Mouse (Mus musculus): ENCODE data around the gene Il31. TPM values are rescaled to one million over a fixed set of nuclear protein-coding genes. Genes with fewer than 3 reads are reported as not detected.

The Il31 gene
- not detected for polyA plus RNA-seq (2014; fragmentation: Illumina TruSeq; extraction: RNeasy Lipid Tissue Mini Kit (QIAGEN cat#74804); ENCODE audit: insufficient read depth, low read depth, low replicate concordance)

DNA sequence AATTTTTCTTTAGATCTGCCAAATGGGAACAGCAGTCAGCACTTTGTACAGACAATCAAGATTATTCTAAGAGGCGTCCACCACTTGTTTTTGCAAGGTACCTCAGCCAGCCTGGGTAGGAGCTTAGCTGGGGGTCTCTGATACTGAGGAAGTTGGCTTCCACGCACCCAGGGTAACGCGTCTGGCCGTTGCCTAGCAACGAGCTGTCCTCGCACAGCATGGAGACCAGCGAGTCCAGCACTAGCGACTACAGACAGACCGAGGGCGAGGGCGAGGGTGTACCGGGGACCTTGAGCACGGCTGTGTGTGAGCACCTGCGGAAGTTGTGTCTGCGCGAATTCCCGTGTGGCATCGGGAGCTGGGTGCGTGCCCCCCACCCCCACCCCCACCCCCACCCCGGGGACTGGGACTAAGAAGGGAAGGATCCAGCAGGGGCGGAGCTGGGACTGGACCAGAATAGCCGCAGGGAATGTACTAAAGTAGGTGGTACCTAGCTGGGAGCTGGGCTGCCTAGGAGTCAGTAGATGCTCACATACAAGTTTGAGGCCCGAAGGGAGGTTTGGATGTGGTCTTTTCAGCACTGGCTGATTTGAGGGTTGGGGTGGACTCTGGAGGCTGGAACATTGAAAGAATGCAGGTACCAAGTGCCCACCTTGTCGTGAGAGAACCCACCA is at the start of gene Il31, which contains the start of gene Lrrc43:
Gene Il31 (minus strand): TSS at position 378 of the 674 bp plus-strand sequence.
Gene Lrrc43 (plus strand): TSS at position 194 of the 674 bp plus-strand sequence.

GRCm38 (mm10) chr5:123525281-123525680 is 36.0 kb upstream of the Il31 start, which contains the start of gene Gm49027:
Gm49027 (minus strand) TSS chr5:123525488.

GRCm38 (mm10) chr5:123523692-123524392 is 34.6 kb upstream of the Il31 start, which contains the start of gene Diablo:
Diablo (minus strand) TSS chr5:123524176.

DNA sequence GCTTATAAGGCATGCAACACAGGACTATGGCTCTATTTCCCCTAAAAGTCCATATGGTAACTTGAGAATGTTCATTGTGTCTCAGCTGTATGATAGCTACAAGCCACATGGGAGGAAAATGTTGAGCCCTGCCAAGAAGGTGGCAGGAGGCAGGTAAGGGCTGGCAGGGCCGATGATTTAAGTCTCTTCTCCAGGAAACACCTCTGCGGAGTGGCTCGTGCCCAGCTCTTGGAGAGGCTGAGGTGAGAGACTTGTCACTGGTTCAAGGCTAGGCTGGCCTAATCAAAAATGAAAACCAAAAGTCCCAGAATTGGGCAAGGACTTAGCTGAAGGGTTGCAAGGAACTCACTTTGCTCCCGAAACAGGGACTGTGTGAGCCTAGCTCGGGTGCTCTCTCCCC is 20.9 kb upstream of the Il31 start, which contains the start of gene B3gnt4:
Gene B3gnt4 (plus strand): TSS at position 301 of the 400 bp plus-strand sequence.

Other genes with a start within 250 kb of the Il31 start
- 9.5 TPM for gene Wdr66, start 237.4 kb downstream of the Il31 start, polyA plus RNA-seq (2014; fragmentation: Illumina TruSeq; extraction: RNeasy Lipid Tissue Mini Kit (QIAGEN cat#74804); ENCODE audit: insufficient read depth, low read depth, low replicate concordance)
- 4.9 TPM for gene Bcl7a, start 145.7 kb downstream of the Il31 start, polyA plus RNA-seq (2014; fragmentation: Illumina TruSeq; extraction: RNeasy Lipid Tissue Mini Kit (QIAGEN cat#74804); ENCODE audit: insufficient read depth, low read depth, low replicate concordance)
- gene Mlxip, start 94.7 kb downstream of the Il31 start, polyA plus RNA-seq (2014; fragmentation: Illumina TruSeq; extraction: RNeasy Lipid Tissue Mini Kit (QIAGEN cat#74804); ENCODE audit: insufficient read depth, low read depth, low replicate concordance): 9.5 TPM
- 1.2 TPM for gene Lrrc43, start 184 bp downstream of the Il31 start, polyA plus RNA-seq (2014; fragmentation: Illumina TruSeq; extraction: RNeasy Lipid Tissue Mini Kit (QIAGEN cat#74804); ENCODE audit: insufficient read depth, low read depth, low replicate concordance)
- 1.9 TPM for gene B3gnt4, start 21.0 kb upstream of the Il31 start, polyA plus RNA-seq (2014; fragmentation: Illumina TruSeq; extraction: RNeasy Lipid Tissue Mini Kit (QIAGEN cat#74804); ENCODE audit: insufficient read depth, low read depth, low replicate concordance)
- gene Diablo, start 34.7 kb upstream of the Il31 start, polyA plus RNA-seq (2014; fragmentation: Illumina TruSeq; extraction: RNeasy Lipid Tissue Mini Kit (QIAGEN cat#74804); ENCODE audit: insufficient read depth, low read depth, low replicate concordance): 46.3 TPM
- 1.8 TPM for gene Gm49027, start 36.0 kb upstream of the Il31 start, polyA plus RNA-seq (2014; fragmentation: Illumina TruSeq; extraction: RNeasy Lipid Tissue Mini Kit (QIAGEN cat#74804); ENCODE audit: insufficient read depth, low read depth, low replicate concordance)
- 12.2 TPM for gene Vps33a, start 83.5 kb upstream of the Il31 start, polyA plus RNA-seq (2014; fragmentation: Illumina TruSeq; extraction: RNeasy Lipid Tissue Mini Kit (QIAGEN cat#74804); ENCODE audit: insufficient read depth, low read depth, low replicate concordance)
- 45.8 TPM for gene Clip1, start 195.1 kb upstream of the Il31 start, polyA plus RNA-seq (2014; fragmentation: Illumina TruSeq; extraction: RNeasy Lipid Tissue Mini Kit (QIAGEN cat#74804); ENCODE audit: insufficient read depth, low read depth, low replicate concordance)
- gene Zcchc8, start 231.6 kb upstream of the Il31 start, polyA plus RNA-seq (2014; fragmentation: Illumina TruSeq; extraction: RNeasy Lipid Tissue Mini Kit (QIAGEN cat#74804); ENCODE audit: insufficient read depth, low read depth, low replicate concordance): 23.2 TPM